Mouse (Mus musculus) heart, postnatal 4 days (tissue): ENCODE results near the gene Aqp11. TPM values are rescaled to one million over a fixed set of nuclear protein-coding genes. Genes with fewer than 3 reads are reported as not detected.

Experiments
- DNase-seq: peaks from one replicate; pipeline ENCODE4 v3.0.0; 2021
- total RNA-seq, 2 experiments: library from RNA; stranded (reverse); gene quantifications; 2 replicates each; pipeline ENCODE4 v1.2.3; 2021

Aqp11 gene
- total RNA-seq, 2 experiments from 2014 or later, result 1.1 to 1.9 TPM

DNA sequence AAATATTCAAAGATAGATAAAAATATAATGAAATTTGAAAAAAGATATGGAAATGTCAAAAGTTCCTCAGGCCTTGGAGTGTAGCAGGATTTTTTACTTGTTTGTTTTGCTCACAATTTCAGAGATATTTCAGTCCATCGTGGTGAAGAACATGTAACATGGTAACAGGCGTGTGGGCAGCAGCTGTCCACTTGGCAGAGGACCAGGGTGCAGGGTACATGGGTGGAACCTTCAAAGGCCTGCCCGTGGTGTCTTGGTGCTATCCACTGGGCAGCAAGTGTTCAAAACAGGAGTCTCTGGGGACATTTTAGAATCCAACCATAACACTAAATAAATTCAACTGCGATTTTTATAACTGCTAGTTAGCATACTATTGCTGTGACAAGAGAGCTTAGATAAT, 31.0 kb downstream of the Aqp11 start:
- DNase-seq, result no peak

GRCm38 (mm10) chr7:97701106-97701505, 37.0 kb downstream of the Aqp11 start:
- DNase-seq, result no peak

DNA sequence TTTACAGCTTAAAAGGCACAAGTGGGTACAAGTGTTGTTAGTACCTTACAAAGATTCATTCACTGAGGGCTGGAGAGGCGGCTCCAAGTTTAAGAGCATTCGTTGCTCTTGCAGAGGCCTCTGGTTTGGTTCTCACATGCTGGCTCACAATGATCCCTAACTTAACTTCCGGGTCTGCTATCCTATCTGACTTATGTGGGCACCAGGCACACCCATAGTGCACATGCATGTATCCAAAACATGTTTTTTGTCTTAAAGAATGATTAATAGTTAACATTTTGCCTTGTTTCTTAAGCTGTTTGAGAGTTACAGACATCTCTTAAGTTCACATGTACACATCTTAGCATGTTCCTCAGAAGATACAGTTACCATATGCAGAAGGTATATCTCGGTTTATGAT, 37.9 kb downstream of the Aqp11 start:
- DNase-seq, result no peak

GRCm38 (mm10) chr7:97696506-97697254, 41.4 kb downstream of the Aqp11 start, which contains the start of gene Clns1a:
TSS of gene Clns1a (plus strand) at chr7:97696634.
- DNase-seq, result peak; percentile 96

DNA sequence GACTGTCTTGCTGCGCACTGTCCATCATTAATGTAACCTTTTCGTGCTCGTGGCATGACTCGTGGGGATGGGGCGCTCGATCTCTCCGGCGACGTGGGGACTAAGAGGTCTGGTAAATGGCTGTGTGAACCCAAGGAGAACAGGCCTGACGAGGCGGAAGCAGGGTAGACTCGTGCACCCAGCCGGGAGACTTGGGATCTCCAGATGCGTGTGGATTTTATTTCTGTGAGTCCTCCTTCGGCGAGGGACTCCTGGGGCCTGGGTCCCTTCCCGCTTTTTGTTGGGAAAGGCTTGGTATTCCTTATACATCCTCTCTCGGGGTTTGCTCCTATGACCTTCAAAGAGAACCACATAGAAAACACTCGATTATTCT, 42.0 kb downstream of the Aqp11 start:
- DNase-seq, result no peak

- DNase-seq, result no peak
Measured at GRCm38 (mm10) chr7:97695441-97695840, 42.6 kb downstream of the Aqp11 start.

DNA sequence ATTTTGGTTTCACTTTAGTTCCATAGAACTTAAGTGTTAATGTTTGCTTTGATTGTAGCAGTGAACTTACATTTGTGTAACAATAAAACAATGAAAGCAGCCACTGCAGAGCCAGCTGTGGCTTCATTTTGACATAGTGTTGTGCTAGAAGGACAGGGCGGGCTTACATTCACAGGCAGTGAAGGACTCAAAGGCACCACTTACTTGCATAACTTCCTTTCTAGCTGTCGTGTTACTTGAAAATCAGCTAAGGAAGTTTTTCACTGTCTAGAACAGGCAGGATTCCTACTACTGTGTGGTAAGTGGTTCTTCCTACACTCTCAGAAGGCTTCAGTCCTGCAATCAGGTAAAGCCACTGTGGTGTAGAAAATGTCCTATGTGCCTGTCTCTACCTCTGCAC, 50.3 kb downstream of the Aqp11 start:
- no peak for DNase-seq

DNA sequence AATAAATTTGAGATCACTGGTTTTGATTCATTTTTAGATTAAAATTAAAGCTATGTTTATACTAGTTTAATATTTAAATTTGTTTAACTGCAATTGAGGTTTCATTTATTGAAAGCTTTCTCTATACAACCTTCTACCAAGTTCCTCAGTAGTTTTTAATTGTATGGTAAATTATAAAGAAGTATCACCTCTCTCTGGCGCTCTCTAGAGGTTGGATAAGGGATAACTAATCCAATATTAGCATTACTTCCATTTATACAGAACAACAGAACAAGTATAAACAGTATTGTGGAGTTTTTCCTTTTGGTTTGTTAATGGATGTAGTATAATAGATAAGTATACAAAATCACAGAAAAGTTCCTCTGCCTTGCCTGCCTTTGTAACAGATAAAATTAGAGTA, 58.9 kb downstream of the Aqp11 start:
- no peak for DNase-seq

Other genes with a start within 250 kb of the Aqp11 start
- 10 to 100 TPM; 31.4 to 31.8 TPM for gene Aamdc, start 158.8 kb downstream of the Aqp11 start, total RNA-seq
- 10 to 100 TPM; 18.8 to 19.6 TPM for gene Rsf1, start 158.4 kb downstream of the Aqp11 start, total RNA-seq
- 10 to 100 TPM; 41.6 to 43.4 TPM for gene Clns1a, start 41.7 kb downstream of the Aqp11 start, total RNA-seq
- 1 to 10 TPM in 1 of 2 experiments, under 1 TPM in 1; 0.91 to 1.8 TPM for gene Pak1, start 50.3 kb upstream of the Aqp11 start, total RNA-seq
- not detected for gene Gdpd4, start 181.7 kb upstream of the Aqp11 start, total RNA-seq